Mouse (Mus musculus): Measurements from ENCODE around the gene Slc30a3.
"Not testable (repeated sequence)": the region's sequence is repeated elsewhere in the genome, so short reads cannot be mapped to it uniquely, and the experiment has no call there.

Gene Slc30a3

GRCm38 (mm10) chr5:31048763-31049641, 59.0 kb downstream of the Slc30a3 start, which contains the start of gene Slc5a6:
Gene Slc5a6 (minus strand): TSS chr5:31048924.
- peak; percentile 67 for DNase-seq (ENCODE audit: extremely low spot score)

- DNase-seq (ENCODE audit: extremely low spot score), result peak; percentile 99
These were observed 59.9 kb downstream of the Slc30a3 start, which contains the start of gene Atraid for GRCm38 (mm10) chr5:31047848-31048762. Gene Atraid (plus strand): TSS chr5:31048312.

GRCm38 (mm10) chr5:31047074-31047473, 61.0 kb downstream of the Slc30a3 start:
- DNase-seq (ENCODE audit: extremely low spot score), result no peak

GRCm38 (mm10) chr5:31046416-31046815, 61.6 kb downstream of the Slc30a3 start:
- DNase-seq (ENCODE audit: extremely low spot score), result no peak

- DNase-seq (ENCODE audit: extremely low spot score), result no peak
These were observed 69.7 kb downstream of the Slc30a3 start for GRCm38 (mm10) chr5:31038171-31038845.

GRCm38 (mm10) chr5:31036556-31036955, 71.5 kb downstream of the Slc30a3 start:
- not testable (repeated sequence) for DNase-seq (ENCODE audit: extremely low spot score)

All from embryo, embryonic 9.5 days (tissue).